Mouse (Mus musculus) megakaryocyte-erythroid progenitor cell, adult 5 weeks (primary cell): Measurements from ENCODE around the gene Rfc5. TPM values are rescaled to one million over a fixed set of nuclear protein-coding genes. Genes with fewer than 3 reads are reported as not detected.

Experiments
- polyA plus RNA-seq: library from polyadenylated mRNA; stranded (reverse); fragments of >175 nt; gene quantifications from 2 replicates; pipeline ENCODE4 v1.2.3, GENCODE M21; 2012

The Rfc5 gene
- polyA plus RNA-seq, result 121 and 132 TPM in 2 replicates

GRCm38 (mm10) chr5:117388877-117389276 lies at the start of gene Rfc5:
Gene Rfc5, minus strand, starts transcription at chr5:117389047.

GRCm38 (mm10) chr5:117413507-117414501 lies 25.0 kb upstream of the Rfc5 start, which contains the start of gene Ksr2:
Gene Ksr2, plus strand, starts transcription at chr5:117414000.

GRCm38 (mm10) chr5:117357129-117357477 lies 31.7 kb downstream of the Rfc5 start, which contains the start of gene Wsb2:
Gene Wsb2, plus strand, starts transcription at chr5:117357304.

Other genes starting within 250 kb of the Rfc5 start
- gene Pebp1, start 101.4 kb downstream of the Rfc5 start, polyA plus RNA-seq, result 1,044 and 1,091 TPM in 2 replicates
- gene Vsig10, start 70.0 kb downstream of the Rfc5 start, polyA plus RNA-seq, result 8.0 and 10.9 TPM in 2 replicates
- 31.1 and 33.1 TPM in 2 replicates for gene Wsb2, start 31.7 kb downstream of the Rfc5 start, polyA plus RNA-seq
- gene Ksr2, start 25.0 kb upstream of the Rfc5 start, polyA plus RNA-seq, result 0.44 and 0.74 TPM in 2 replicates